Mouse (Mus musculus): ENCODE measurements around the gene Gm20388.

The Gm20388 gene

DNA sequence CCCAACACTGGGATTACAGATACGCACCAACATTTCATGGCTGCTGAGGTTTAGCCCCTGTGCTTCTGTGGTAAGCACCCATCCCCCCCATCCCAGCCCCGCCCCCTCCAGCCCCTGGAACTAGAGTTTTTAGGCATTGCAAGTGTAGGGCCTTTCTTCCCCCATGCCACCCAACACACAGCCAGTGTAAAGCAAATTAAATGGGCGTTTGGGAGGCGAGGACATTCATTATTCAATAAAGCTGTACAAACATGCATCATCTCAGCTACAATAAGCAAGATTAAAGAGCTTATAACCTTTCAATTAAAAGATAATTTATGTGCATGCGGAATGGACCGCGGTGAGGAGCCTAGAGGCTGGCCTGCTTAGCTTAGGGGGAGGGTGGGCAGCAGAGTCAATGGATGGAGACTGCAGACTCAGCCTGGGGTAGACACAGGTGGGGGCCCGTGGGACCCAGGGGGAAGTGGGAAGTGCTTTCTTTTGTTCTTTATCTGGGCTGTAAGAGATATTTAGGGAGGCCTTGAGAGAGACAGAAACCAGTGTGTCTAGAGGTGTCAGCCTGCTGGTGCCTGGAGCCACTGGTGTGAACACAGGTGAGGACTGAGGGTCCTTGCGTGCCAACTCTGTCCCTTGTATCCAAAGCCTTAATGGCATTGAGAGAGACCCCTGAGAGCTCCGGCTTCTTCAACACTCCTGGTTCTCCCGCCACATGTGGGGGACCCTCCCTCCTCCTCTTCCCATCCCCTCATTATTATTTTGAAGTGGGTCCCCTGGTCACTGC lies 2439.9 kb downstream of the Gm20388 start:
- no peak for DNase-seq (ENCODE audit: low spot score)

DNA sequence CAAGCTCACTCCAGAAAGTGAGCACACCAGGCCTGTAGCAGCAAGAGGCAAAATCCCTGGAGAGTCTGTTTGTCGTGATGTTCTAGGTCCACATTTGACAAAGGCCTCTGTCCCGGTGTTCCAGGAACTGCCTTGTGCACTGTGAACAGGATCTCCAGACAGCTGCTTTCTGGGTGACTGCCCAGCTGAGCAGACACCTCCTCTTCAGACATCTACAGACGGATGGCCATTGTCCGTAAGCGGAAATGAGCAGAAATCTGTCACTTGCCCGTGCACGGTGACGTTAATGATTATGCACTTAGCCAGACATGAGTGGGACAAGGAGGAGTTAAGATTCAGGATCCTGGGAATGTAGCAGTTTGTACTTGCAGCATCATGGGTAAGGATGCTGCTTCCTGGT lies 2443.5 kb downstream of the Gm20388 start:
- no peak for DNase-seq (ENCODE audit: low spot score)

DNA sequence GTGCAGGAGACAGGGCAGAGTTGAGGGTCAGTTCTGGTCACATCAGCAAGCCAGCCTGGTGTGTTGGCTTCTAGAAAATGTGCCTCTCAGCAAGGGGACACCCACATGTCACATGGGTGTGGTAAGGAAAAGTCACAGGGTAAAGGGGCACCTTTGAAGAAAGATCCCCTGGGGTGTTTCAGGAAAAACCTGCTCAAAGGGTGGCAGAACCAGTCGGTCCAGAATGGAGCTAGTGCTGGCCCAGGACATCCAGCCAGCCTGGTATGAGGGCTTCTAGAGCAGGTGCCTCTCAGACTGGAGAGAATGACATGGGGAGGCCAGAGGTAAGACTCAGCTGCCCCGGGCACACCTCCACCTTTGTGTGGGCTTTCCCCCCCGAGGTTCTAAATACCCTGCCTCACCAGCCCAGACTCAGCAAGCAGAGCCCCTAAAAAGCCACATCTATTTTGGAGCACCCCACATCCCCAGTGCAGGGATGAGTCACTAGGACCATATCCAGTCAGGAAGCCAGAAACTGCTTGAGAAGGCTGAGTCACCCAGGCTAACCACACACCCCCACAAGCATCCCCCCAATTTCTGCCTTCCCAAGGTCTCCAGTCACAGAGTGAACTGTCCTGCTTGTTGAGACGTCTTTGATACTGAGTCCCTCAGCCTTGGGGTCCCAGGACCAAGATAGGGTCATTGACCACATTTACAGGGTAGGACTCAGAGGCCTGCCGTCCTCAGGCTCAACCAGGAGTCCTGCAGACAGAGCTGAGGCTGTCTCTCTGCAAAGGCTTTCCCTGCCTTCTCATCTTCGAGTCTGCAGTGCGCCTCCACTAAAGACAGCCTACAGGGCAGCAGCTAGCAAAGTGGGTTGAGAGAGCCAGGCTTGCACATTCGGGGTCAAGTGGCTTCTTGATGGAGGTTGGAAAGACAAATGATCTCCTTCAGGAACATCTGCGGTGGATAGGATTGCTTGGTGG lies 2445.3 kb downstream of the Gm20388 start:
- DNase-seq (ENCODE audit: low spot score) = no peak

DNA sequence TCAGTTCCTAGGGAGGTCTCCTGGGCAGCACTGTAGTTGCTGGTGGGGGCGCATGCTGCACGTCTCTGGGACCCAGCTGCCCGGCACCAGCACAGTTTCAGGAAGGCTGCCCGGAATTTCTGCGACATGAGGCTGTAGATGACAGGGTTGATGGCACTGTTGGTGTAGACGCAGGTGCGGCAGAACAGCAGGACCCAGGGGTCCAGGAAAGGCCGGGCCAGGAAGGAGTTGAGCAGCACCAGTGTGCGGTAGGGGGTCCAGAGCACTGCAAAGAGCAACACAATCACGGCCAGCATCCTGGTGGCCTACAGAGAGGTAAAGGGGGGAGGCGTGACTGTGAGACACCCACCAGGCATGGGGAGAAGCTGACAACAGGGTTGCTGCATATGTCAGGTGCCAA lies 2446.6 kb downstream of the Gm20388 start:
- DNase-seq (ENCODE audit: low spot score) = no peak

DNA sequence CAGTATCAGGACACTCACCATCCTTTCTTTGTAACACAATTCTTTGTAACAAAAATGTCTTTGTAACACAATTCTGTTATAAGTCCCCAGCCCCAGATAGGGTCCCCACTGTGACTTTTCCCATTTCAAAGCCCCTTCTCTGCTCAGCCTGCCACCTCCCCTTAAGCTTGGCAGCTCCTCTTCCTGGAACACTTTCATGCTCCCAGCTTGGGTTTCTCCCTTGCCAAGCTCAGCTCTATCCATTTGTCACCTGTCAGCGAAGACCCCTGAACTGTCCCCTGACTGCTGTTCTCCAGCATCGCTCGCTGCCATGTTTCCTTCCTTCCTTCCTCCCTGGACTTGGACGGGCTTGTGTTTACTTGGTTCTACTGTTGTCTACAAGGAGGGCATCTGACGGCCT lies 2447.0 kb downstream of the Gm20388 start:
- DNase-seq (ENCODE audit: low spot score) = no peak

DNA sequence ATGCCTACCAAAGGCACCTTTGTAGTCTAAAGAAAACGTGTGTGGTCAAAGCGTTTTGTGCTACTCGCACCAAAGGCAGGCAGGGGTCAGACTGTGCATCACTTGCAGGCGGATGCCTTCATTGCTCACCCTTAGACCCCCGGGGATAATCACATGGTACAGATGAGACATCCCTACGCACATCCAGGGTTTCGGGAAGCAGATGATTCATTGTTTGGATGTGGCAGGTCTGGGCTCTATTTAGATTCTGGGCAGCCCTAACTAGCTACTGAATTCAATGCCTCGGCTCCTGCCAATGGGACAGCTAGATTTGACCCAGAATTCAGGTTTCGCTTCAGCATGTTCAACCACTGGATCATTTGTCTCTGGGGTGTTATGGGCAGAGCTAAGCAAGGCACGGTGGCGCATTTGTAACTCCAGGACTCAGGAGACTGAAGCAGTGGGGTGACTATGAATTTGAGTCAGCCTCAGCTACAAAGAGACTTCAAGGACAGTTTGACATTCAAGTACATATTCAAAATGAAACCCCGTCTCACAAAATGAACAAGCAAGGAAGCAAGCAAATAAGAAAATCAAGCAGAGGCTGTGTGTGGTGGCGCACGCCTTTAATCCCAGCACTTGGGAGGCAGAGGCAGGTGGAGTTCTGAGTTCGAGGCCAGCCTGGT lies 2448.6 kb downstream of the Gm20388 start:
- no peak for DNase-seq (ENCODE audit: low spot score)

DNA sequence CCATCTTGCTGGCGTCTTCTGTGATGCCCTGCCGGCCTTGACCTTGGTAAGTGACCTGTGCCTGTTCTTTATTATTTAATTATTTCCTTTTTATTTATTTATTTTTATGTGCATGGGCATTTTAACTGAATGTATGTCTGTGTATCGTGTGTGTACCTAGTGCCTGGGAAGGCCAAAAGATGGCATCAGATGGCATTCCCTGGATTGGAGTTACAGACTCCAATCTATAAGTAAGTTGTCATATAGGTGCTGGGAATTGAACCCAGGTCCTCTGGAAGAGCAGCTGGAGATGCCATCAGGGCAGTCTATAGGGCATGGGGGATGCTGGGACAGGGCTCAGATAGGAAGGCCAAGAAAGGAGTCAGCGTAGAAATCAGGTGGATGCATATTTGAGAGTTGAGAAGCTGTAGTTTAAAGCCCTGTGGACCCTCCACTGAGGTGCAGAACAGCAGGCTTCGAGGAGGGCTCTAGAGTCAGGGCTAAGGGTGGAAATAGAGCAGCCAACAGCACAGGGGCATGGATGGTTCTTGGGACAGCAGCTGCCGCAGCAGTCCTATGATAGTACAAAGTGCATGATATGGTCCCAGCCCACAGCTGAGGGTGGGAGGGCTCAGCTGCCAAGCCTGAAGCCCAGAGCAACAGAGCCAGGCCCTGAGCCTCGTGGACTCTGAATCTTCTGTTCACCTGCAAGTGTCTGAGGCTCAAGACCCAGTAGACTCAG lies 2450.2 kb downstream of the Gm20388 start, which contains the start of gene Trhr2:
Gene Trhr2, minus strand, starts transcription at position 51 of the 721 bp plus-strand sequence.
- no peak for DNase-seq (ENCODE audit: low spot score)

DNA sequence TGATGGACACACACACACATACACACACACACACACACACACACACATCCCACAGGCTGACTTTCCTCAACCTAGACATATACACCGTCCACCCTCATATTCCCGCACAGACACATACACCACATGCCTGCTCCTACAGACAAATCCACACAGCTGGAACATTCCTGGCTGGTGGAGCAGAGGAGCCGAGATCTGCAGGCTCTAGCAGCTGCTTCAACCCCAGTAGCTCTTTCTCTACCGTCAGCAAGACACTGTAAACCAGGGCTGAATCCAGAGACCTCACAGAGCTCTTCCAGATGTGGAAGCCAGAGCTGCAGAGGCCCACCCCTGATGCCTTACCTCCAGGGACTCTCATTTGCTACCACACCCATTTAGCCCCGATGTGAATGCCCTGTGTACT lies 2451.6 kb downstream of the Gm20388 start:
- DNase-seq (ENCODE audit: low spot score) = no peak

DNA sequence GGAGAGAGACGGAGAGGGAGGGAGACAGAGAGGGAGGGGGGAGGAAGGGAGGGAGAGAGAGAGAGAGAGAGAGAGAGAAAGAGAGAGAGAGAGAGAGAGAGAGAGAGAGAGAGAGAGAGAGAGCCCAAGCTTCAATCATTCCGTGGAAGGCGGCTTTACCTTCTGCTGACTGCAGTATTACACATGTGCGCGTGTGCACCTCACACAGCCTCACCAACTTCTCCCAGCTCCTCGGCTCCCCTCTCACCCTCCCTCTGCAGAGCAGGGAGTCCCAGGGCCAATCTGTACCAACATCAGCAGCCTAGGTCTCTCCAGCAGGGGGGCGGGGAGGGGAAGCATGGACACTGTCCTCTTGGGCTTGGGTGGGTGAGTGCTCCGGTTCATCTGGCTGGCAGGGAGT lies 2452.3 kb downstream of the Gm20388 start:
- DNase-seq (ENCODE audit: low spot score) = no peak

DNA sequence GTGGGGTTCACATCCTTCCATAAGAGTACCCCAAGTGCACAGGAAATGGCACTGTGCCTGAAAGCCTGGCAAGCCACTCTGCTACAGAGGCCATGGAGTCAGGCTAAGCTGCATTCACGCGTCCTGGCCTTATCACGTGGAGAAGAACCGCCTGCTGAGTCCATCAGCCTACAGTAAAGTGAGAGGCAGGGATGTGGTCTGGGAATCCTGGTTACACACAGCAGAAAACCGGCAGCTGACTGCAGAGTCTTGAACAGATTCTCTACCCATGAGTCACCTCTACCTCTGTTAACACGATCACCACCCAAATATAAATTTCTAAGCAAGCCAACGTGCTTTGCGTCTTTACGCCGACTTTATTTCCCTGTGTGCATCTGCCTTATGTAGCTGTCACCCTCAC lies 2457.9 kb downstream of the Gm20388 start:
- DNase-seq (ENCODE audit: low spot score) = no peak

DNA sequence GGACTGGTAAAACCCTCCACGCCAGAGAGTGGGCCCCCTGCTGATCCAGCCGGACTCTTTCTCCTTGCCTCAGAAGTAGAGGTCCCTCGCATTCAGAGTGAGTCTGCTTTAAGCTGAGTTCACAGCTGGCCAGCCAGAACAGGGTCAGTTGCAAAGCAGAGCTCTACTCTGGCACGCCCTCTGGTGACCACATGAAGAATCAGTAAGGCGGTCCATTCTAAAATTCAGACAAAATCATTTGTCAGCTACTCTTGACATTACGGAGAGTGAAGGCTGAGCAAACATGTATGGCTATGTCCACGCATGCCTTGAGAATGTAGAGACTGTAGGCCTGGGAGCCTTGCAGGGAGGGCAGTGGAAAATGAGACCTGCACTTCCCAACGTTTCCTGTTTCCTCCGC lies 2459.0 kb downstream of the Gm20388 start:
- DNase-seq (ENCODE audit: low spot score) = peak; percentile 53

DNA sequence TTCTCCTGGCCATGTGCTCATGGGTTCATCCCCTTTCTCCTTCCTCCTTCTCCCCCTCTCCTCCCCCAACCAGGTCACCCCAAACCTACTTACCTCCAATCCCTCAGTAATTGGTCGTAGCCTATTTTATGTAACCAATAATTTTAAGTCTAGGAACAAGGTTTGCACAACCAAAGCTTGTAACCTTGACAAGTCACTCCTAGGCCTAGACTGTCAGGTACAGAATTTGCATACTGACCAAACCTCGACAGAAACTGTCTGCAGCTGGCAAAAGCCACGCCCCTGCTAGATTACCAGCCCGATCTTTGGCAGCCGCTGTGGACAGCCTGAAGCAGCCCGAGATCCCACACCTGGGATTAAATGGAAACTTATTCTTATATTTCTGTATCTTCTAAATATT lies 2461.1 kb downstream of the Gm20388 start:
- DNase-seq (ENCODE audit: low spot score) = no peak

DNA sequence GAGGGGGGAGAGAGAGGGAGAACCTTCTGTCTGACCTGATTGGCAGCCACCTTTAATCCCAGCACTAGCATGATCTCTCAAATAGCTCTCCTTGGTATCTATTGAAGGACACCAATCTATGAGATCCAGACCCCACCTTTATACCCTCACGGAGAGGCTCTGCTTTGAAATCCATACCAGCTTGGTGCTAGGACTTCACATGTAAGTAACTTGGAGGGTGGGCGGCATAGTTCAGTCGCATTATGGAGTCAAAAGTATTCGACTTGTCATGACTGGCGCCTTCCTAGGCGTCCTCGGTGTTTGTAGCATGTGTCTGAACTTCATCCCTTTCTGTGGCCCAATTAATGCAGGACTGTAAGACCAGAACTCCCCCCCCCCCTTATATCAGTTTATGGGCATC lies 2464.7 kb downstream of the Gm20388 start:
- DNase-seq (ENCODE audit: low spot score) = no peak

DNA sequence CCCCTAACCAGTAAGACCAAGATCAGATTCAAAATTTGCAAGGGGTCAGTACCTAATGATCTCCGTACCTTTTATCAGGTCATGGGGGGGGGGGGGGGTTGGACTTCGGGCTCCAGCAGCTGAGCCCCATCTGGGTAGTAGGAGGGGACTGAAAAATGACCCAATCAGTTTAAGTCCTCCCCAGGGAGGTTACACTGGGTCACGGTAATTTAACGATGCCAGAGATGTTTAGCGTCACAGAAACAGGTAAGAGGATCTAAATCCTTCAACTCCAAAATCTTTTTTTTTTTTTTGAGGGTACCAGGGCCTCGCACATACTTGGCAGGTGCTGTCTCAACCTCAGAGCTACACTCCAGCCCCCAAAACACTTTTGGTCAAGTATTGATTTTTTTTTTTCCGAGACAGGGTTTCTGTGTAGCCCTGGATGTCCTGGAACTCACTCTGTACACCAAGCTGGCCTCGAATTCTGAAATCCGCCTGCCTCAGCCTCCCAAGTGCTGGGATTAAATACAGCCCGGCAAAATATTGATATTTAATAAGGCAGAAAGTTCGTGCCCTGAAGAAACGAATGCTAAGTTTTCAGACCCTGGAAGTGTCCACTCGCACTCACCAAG lies 2465.2 kb downstream of the Gm20388 start:
- no peak for DNase-seq (ENCODE audit: low spot score)

DNA sequence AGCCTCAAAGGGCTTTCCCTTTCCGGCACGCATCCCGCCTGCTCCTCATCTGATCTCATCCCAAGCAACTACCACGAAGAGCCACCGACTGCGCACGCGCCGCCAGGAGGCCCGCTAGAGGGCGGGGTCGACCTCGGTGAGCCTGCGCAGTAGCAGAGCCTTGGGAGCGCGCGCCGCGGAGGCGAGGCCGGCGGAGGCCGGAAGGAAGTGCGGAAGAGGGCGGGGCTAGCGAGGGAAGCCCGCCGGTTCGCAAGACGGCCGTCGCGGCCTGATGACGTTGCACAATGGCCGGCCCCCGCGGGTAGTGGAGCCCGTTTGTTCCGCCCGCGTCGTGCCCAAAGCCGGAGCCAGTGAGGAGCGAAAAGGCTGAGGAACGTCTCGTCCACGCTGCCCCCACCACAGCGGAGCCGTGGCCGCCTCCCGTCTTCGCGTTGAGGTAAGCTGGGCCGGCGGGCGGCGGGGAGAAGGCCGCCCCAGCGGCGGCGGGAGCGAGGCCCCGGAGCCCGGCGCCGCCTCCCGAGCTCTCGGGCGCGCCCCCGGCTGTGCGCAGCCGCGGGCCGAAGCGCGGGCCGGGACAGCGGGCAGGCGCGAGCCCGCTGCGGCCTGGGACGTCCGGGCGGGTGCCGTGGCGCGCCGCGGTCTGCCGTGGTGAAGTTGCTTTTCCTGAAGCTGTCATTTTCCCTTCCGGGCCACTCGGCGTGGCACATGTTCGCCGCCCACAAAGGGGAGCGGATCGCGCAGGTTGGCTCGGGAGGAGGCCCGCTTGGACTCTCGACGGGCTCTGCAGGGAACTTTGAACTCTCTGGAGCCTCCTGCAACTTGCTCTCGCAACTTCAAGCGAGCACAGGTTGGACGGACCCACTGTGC lies 2466.0 kb downstream of the Gm20388 start, which contains the start of gene Zc3h18:
Gene Zc3h18, plus strand, starts transcription at position 245 of the 867 bp plus-strand sequence.
- peak; percentile 97 for DNase-seq (ENCODE audit: low spot score)

DNA sequence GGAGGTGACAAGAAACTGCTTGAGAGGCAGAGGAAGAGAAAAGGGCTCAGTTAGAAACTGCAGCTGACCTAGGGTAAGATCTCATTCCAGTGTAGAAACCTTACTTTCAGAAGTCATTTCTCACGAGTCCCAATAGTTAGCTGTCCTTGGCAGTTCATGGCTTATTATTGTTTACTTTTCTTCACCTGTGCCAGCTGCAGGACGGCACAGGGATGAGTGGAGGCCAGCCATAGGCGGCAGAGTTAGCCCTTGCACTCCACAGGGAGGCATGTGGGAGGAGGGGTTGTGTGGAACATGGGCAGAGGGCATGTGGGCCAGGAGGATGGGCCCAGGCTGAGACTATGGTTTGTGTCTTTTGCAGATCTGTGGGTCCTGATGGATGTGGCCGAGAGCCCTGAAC lies 2472.4 kb downstream of the Gm20388 start:
- no peak for DNase-seq (ENCODE audit: low spot score)

DNA sequence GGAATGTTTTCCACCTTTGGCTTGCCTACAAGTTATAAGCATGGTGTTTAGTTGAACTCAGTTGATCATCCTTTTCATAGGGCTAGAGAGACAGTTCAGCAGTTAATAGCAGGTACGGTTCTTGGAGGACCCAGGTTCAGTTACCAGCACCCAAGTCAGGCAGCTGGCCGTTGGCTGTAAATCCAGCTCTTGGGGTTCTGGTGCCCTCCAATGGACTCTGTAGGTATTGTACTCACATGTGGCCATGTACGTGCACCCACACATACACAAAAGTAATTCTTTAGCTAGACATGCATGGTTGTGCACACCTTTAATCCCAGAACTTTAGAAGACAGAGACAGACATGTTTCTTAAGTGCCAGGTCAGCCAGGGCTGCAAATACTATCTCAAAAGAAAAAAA lies 2478.7 kb downstream of the Gm20388 start:
- no peak for DNase-seq (ENCODE audit: low spot score)

DNA sequence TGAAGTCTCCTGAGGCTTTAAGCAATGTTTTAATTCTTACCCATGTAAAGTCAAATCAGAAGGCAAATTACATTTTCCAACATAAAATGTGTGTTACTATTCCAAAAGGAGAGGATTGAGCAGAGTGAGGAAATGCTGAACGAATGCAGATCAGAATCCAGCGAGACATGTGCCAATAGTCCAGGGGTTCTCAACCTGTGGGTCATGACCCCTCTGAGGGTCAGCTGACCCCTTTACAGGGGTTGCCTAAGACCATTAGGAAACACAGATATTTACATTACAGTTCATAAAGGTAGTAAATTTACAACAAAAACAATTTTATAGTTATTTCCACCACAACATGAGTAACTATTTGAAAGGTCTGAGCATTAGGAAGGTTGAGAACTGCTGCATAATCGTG lies 2480.1 kb downstream of the Gm20388 start:
- DNase-seq (ENCODE audit: low spot score) = no peak

DNA sequence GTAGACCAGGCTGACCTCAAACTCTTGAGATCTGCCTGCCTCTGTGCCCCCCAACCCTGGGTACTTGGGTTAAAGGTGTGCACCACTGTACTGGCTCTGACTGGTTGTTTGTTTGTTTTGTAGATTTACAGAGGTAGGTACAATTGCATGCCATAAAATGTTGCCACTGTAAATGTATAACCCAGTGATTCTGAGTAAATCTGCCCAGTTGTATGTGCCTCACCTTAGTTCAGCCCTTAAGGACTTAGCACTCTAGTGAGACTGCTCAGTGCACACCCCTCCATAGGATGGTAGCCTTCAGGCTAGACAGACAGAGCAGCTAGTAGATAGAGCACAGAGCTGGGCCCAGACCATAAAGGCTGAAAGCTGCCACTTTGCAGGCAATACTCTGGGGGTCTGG lies 2483.1 kb downstream of the Gm20388 start:
- DNase-seq (ENCODE audit: low spot score) = no peak

DNA sequence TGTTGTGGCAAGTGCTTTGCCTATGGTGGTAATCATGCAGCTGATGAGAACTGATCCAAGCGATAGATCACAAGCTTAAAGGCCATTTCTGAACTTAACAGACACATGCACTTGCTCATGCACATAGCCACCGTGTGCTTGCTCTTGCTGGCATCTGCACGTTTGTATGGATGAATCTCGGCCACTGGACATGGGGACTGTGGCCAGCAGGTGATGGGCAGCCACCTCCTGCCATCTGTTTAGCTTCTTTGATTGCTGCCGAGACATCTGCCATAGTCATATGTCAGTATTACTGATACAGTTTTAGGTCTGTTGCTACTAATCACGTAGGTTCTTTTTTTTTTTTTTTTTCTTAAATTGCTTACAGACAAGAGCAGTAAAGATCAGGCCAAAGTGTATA lies 2484.7 kb downstream of the Gm20388 start:
- no peak for DNase-seq (ENCODE audit: low spot score)

All from ovary, postnatal 14 days (tissue).